Mouse (Mus musculus): ENCODE results near the gene Armc9. TPM values are rescaled to one million over a fixed set of nuclear protein-coding genes. Genes with fewer than 3 reads are reported as not detected.

Armc9 gene
- total RNA-seq (2021) (10 to 100 TPM in 1 of 2 experiments, 1 to 10 TPM in 1; 8.1 to 10.9 TPM), polyA plus RNA-seq (2012; rRNA removed) (2.8 and 3.6 TPM in 2 replicates)
- long read RNA-seq, full-length matches to known transcripts: 9 of 18 reads
- long read RNA-seq, partial matches to known transcripts: 3 of 18 reads
- long read RNA-seq, other reads (novel, unspliced or antisense): 6 of 18 reads

- peak; percentile 97 for DNase-seq
Observed at GRCm38 (mm10) chr1:86154133-86154823, at the start of gene Armc9. Armc9 (plus strand) TSS chr1:86154780.

DNA sequence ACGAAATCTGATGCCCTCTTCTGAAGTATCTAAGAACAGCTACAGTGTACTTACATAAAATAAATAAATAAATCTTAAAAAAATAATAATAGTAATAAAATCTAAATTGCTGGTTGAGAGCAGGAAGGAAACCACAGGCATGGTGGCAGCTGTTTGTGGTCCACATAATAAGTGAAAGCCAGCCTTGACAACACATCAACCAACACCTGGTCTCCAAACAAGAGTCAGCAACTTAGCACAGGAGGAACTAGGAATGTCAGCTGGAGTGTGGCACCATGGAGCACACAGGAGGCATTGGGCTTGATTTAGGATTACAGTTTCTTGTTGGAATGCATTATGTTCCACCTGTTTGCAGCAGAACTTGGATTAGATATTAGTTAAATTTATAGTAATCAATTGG lies 49.5 kb upstream of the Armc9 start:
- no peak for DNase-seq

- DNase-seq: peak; percentile 14
Observed at GRCm38 (mm10) chr1:86111779-86112178, 42.8 kb upstream of the Armc9 start, which contains the start of gene Htr2b. Htr2b (minus strand) TSS chr1:86111970.

DNA sequence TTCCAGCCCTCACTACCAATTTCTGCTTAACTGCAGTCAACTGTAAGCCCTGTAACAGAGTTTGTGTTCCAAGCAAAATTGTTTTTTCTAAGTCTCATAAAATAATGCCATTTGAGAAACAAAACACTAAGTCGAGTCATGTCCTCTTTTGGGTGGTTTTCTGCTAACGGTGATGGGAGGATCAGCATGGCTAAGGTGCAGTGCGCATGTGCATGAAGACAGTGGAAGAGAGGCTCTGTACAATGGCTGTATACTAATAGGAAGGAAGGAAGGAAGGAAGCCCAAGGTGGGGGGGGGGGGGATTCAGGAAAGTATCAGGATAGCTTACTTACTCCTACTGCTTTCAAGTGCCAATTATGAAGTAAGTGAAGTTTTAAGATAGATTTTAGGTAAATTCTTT lies 40.4 kb upstream of the Armc9 start:
- no peak for DNase-seq

- no peak for DNase-seq
Observed at GRCm38 (mm10) chr1:86119549-86119948, 35.0 kb upstream of the Armc9 start.

DNA sequence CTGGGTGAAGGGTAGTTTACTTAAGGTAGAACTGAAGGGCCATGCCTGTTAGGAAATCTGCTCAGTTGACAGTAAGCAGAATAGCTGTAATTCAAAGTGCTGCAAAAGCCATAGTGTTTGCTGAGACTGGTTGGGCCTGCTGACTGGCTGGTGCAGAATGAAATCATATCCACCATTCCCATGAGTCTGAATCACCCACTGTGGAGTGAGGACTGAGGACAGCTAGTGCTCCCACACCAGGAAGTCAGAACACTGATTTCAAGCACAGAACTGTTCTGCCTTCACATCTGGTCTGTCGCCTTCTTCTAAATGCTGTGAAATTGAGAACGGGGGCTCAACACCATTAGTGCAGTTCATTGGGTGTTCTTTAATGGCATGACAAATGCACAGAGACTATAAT lies 28.5 kb upstream of the Armc9 start:
- DNase-seq: no peak

- no peak for DNase-seq
Observed at GRCm38 (mm10) chr1:86133337-86133736, 21.2 kb upstream of the Armc9 start, which contains the start of gene Gm21972. Gm21972 (plus strand) TSS chr1:86133637.

- DNase-seq: no peak
Observed at GRCm38 (mm10) chr1:86135315-86135714, 19.3 kb upstream of the Armc9 start.

DNA sequence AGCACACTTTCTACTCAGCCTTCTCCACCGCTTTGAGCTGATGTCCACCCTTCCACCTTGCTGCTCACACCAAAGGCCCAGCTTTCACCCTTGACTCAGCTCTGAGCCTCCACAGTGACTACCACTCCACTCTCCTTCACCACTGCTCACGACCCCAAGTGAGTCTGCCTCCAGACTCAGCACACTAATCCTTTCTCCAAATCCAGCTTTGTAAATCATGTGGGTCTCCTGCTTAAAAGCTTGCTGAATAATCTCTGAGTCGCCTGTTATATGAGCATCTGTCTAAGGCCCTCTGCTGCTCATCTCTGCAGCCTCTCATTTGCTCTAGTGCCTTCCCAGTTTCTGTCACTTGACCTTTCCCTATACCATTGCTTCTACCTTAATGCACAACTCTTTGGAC lies 13.5 kb upstream of the Armc9 start:
- no peak for DNase-seq

DNA sequence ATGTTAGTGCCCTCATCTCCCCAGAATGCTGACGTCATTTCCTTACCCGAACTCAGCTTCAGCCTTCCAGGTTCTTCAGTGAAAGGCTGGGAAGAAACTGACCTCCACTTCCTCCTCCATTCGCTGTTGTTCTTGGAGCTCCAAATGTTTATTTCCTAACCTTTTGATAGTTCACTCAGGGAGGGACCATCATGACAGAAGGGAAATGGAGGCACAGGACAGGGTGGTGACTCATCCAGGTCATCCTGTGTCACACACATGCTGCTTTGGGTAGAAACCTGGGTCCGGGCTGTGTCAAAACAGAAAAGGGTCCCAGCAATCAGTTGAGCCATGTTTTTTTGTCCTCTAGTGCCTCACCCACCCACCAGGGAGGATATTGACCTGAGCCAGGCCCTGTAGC lies 11.4 kb upstream of the Armc9 start:
- no peak for DNase-seq

GRCm38 (mm10) chr1:86144001-86144944 lies 10.3 kb upstream of the Armc9 start:
- no peak for DNase-seq

- no peak for DNase-seq
Observed at GRCm38 (mm10) chr1:86146293-86146692, 8.3 kb upstream of the Armc9 start.

DNA sequence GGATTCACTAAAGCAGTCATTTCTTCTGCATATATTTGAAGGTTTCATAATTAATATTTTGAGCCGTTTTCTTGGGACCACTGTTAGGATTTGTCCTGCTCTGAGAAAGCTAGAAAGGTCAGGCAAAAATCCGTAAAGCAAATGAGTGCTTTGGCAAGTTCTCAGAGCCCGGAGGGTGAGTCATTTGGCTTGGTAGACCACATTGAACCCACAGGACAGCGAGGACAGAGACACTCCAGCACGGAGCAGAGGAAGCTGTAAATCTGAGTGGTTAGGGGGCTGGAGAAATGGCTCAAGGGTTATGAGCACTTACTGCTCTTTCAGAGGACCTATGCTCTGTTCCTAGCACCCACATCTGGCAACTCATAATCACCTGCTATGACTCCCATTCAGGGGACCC lies 7.0 kb upstream of the Armc9 start:
- peak; percentile 79 for DNase-seq

- DNase-seq: no peak
Observed at GRCm38 (mm10) chr1:86148161-86148560, 6.4 kb upstream of the Armc9 start.

DNA sequence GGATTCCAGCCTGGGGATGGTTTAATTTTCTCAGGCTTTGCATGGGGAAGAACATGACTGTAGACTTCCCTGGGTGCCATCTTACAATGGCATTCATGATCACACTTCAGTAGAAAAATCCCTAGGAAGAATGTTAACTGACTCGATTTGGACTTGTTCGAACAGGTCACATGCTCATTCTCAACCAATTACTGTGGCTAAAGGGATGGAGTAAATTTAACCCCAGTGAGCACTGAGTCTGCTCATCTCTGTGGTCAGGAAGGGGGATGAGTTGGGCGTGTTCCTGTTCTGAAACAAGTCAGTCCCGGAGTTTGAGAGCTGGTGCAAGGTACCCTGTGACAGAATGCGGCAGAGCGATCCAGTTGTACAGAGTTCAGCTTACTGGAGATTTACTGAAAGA lies 3.7 kb upstream of the Armc9 start:
- DNase-seq: no peak

DNA sequence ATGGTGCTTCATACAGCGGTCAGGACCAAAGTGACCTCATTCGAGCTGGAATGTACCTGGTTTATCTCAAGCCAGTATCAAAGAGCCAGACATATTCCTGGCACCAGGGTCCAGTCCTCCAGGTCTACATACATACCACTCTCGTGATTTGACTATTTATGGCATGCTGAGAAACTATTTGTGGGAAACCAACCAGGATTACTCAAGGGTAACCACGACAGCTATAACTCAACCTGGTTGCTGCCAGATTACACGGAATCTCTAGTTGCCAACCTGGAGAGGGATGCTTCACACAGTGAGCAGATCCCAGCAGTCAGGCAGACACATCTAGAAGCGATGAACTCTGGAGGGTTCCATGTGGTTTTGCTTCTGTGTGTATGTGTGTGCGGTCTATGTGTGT lies 3.2 kb upstream of the Armc9 start:
- DNase-seq: no peak

- no peak for DNase-seq
Observed at GRCm38 (mm10) chr1:86152618-86153017, 2.0 kb upstream of the Armc9 start.

DNA sequence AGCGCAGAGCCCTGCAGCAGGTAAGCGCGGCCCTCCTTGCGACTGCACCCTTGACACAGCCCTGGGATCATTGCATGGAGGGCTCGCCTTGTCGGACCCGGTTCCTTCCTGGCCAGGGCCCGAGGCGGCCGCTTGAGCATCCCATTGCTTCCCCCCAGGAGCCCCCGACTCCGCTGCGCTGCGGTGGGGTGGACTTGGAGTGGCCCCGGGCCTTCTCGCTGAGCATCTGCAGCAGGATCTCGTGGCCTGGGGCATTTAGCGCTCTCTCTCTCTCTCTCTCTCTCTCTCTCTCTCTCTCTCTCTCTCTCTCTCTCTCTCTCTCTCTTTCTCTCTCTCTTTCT lies 214 bp downstream of the Armc9 start:
- DNase-seq: no peak

- no peak for DNase-seq
Observed at GRCm38 (mm10) chr1:86156075-86156474, 1.5 kb downstream of the Armc9 start.

DNA sequence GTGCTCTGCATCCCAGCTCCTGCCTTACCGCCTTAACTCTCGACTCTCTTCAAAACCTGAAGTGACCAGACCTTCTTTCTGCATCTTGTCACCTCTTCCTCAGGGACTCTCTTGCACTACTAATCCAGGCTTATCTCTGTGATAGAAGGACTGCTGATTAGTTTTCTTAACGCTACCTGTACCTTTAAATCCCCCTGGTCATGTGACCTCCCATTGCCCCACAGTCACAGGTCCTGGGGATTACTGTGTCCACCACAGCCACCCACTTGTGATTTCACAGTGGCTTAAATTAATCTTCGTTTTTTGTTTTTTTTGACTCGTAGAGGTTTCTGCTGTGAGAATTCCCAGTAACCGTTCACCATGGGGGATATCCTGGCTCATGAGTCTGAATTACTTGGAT lies 2.0 kb downstream of the Armc9 start:
- no peak for DNase-seq

DNA sequence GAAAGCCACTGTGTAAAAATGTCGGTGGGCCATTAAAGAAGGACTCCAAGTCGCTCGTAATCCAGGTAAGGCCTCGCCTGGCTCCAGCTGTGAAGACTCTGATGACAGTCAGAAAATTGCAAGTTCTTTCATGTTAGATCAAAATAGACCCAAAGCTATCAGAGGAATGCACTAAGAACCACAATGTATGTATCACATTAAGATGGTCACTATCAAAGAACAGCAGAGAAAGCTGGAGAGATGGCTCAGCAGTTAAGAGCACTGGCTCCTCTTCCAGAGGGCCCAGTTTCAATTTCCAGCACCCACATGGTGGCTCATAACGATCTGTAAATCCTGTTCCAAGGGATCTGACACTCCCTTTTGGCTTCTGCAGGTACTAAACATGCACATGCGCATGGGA lies 5.5 kb downstream of the Armc9 start:
- no peak for DNase-seq

GRCm38 (mm10) chr1:86160479-86160878 lies 5.9 kb downstream of the Armc9 start:
- no peak for DNase-seq

DNA sequence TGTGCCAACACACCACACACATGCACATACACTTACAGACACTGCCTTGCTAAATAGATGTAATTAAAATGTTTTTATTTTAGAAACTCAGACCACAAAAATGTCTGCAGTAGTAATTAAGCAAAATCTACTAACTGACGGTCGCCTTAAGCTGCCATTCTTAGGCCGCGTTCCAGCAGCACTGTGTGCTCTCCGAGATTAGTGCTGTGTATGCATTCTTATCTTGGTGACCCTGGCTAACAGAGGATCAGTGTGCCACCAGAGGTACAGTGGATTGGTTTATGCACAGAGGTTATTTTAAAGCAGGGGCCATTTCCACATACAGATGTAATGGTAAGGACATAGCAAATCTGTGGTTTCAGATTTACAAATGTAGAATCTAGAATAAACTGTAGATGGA lies 6.5 kb downstream of the Armc9 start:
- no peak for DNase-seq
